Mouse (Mus musculus): ENCODE results near the gene Per1. TPM values are rescaled to one million over a fixed set of nuclear protein-coding genes. Genes with fewer than 3 reads are reported as not detected.

Per1 gene
- polyA plus RNA-seq, 1 experiment from 2014 or later = 15.4 TPM

- H3K4me1 ChIP-seq (ENCODE audit: insufficient read depth) = peaks cover 12% of the 10 kb centered on the region
- ATAC-seq (ENCODE audit: insufficient read depth) = peak; percentile 90
- peak within 1 kb of the TSS; percentile 89 for H3K4me2 ChIP-seq
- H3K9me3 ChIP-seq (ENCODE audit: low read depth, low read length) = no peaks in the 10 kb centered on the region
- peak within 1 kb of the TSS; percentile 81 for H3K9ac ChIP-seq
- peak; percentile 99 for DNase-seq
- H3K4me3 ChIP-seq (ENCODE audit: low read depth, low read length) = peak within 1 kb of the TSS; percentile 70
- no peak; the same call in 1 of the 2 replicates for TF ChIP-seq CTCF (IDR thresholded peaks at IDR 0.05; ENCODE audit: low read depth)
- H3K36me3 ChIP-seq (ENCODE audit: insufficient read depth) = no peaks in the 10 kb centered on the region
- under 1% methylated on average over 47 of the region's 47 CpGs for WGBS
- no peaks in the 10 kb centered on the region for H3K27me3 ChIP-seq (ENCODE audit: insufficient read depth, low read length)
- peak within 1 kb of the TSS; percentile 95 for H3K27ac ChIP-seq (ENCODE audit: low read depth)
These were observed 24.3 kb upstream of the Per1 start, which contains the start of gene Tmem107 for GRCm38 (mm10) chr11:69070590-69071222. TSS of gene Tmem107 (plus strand) at chr11:69070806.

GRCm38 (mm10) chr11:69071262-69071661 is 23.8 kb upstream of the Per1 start:
- H3K36me3 ChIP-seq (ENCODE audit: insufficient read depth) = no peaks in the 10 kb centered on the region
- 22% methylated on average over 9 of the region's 9 CpGs for WGBS
- H3K27me3 ChIP-seq (ENCODE audit: insufficient read depth, low read length) = no peaks in the 10 kb centered on the region
- no peak for TF ChIP-seq CTCF (IDR thresholded peaks at IDR 0.05; ENCODE audit: low read depth)
- ATAC-seq (ENCODE audit: insufficient read depth) = no peak
- H3K9me3 ChIP-seq (ENCODE audit: low read depth, low read length) = no peaks in the 10 kb centered on the region
- H3K27ac ChIP-seq (ENCODE audit: low read depth) = peak overlapping the region; percentile 95
- DNase-seq = no peak
- H3K9ac ChIP-seq = peak overlapping the region; percentile 81
- H3K4me2 ChIP-seq = peak overlapping the region; percentile 89
- H3K4me3 ChIP-seq (ENCODE audit: low read depth, low read length) = peak overlapping the region; percentile 70
- H3K4me1 ChIP-seq (ENCODE audit: insufficient read depth) = peaks cover 12% of the 10 kb centered on the region

- Histone ChIP-seq H3K27me3 (ENCODE audit: insufficient read depth, low read length) (no peaks in the 10 kb centered on the region), H3K36me3 (ENCODE audit: insufficient read depth) (no peaks in the 10 kb centered on the region), H3K27ac (ENCODE audit: low read depth) (peak overlapping the region; percentile 96; the same call in 1 of the 2 replicates), H3K4me1 (ENCODE audit: insufficient read depth) (peaks cover 7% of the 10 kb centered on the region; the same call in 1 of the 2 replicates), H3K4me2 (peak overlapping the region; percentile 89), H3K9me3 (ENCODE audit: low read depth, low read length) (no peaks in the 10 kb centered on the region), H3K4me3 (ENCODE audit: low read depth, low read length) (no peak overlapping the region), H3K9ac (no peak overlapping the region)
- ATAC-seq (ENCODE audit: insufficient read depth) (no peak), DNase-seq (no peak)
- 81% methylated on average over 11 of the region's 11 CpGs for WGBS
- no peak for TF ChIP-seq CTCF (IDR thresholded peaks at IDR 0.05; ENCODE audit: low read depth)
These were observed 22.8 kb upstream of the Per1 start for GRCm38 (mm10) chr11:69072234-69072633.

- Histone ChIP-seq H3K9ac (peak overlapping the region; percentile 62), H3K27ac (ENCODE audit: low read depth) (peak overlapping the region; percentile 96), H3K4me3 (ENCODE audit: low read depth, low read length) (peak overlapping the region; percentile 31), H3K4me1 (ENCODE audit: insufficient read depth) (peaks cover 7% of the 10 kb centered on the region; the same call in 1 of the 2 replicates), H3K27me3 (ENCODE audit: insufficient read depth, low read length) (no peaks in the 10 kb centered on the region), H3K9me3 (ENCODE audit: low read depth, low read length) (no peaks in the 10 kb centered on the region), H3K4me2 (peak overlapping the region; percentile 89), H3K36me3 (ENCODE audit: insufficient read depth) (no peaks in the 10 kb centered on the region)
- DNase-seq (no peak), ATAC-seq (ENCODE audit: insufficient read depth) (no peak)
- WGBS = 9% methylated on average over 9 of the region's 9 CpGs
- TF ChIP-seq CTCF (IDR thresholded peaks at IDR 0.05; ENCODE audit: low read depth) = no peak
These were observed 22.4 kb upstream of the Per1 start for GRCm38 (mm10) chr11:69072666-69073064.

- peak; percentile 97 for DNase-seq
- H3K4me3 ChIP-seq (ENCODE audit: low read depth, low read length) = peak overlapping the region; percentile 31
- H3K27me3 ChIP-seq (ENCODE audit: insufficient read depth, low read length) = no peaks in the 10 kb centered on the region
- no peaks in the 10 kb centered on the region for H3K36me3 ChIP-seq (ENCODE audit: insufficient read depth)
- no peaks in the 10 kb centered on the region for H3K9me3 ChIP-seq (ENCODE audit: low read depth, low read length)
- peak; percentile 73 for ATAC-seq (ENCODE audit: insufficient read depth)
- 0 out of 2 replicates have a peak, but pooled peaks have one; percentile 19 for TF ChIP-seq CTCF (IDR thresholded peaks at IDR 0.05; ENCODE audit: low read depth)
- peak overlapping the region; percentile 96 for H3K27ac ChIP-seq (ENCODE audit: low read depth)
- peak overlapping the region; percentile 62 for H3K9ac ChIP-seq
- WGBS = 0% methylated on average over 14 of the region's 14 CpGs
- peaks cover 7% of the 10 kb centered on the region; the same call in 1 of the 2 replicates for H3K4me1 ChIP-seq (ENCODE audit: insufficient read depth)
- H3K4me2 ChIP-seq = peak overlapping the region; percentile 89
These were observed 21.7 kb upstream of the Per1 start for GRCm38 (mm10) chr11:69073065-69073888.

GRCm38 (mm10) chr11:69073951-69074775 is 20.9 kb upstream of the Per1 start:
- TF ChIP-seq CTCF (IDR thresholded peaks at IDR 0.05; ENCODE audit: low read depth) = no peak
- Histone ChIP-seq H3K4me1 (ENCODE audit: insufficient read depth) (peaks cover 7% of the 10 kb centered on the region; the same call in 1 of the 2 replicates), H3K27me3 (ENCODE audit: insufficient read depth, low read length) (no peaks in the 10 kb centered on the region), H3K4me3 (ENCODE audit: low read depth, low read length) (no peak overlapping the region), H3K4me2 (no peak overlapping the region; the same call in 1 of the 2 replicates), H3K36me3 (ENCODE audit: insufficient read depth) (no peaks in the 10 kb centered on the region), H3K9me3 (ENCODE audit: low read depth, low read length) (no peaks in the 10 kb centered on the region), H3K9ac (no peak overlapping the region), H3K27ac (ENCODE audit: low read depth) (peak overlapping the region; percentile 96)
- DNase-seq = no peak
- WGBS = 37% methylated on average over 6 of the region's 6 CpGs
- no peak for ATAC-seq (ENCODE audit: insufficient read depth)

All from lung, embryonic 14.5 days (tissue).